Mouse (Mus musculus): Measurements from ENCODE around the gene Igfbp6. TPM values are rescaled to one million over a fixed set of nuclear protein-coding genes. Genes with fewer than 3 reads are reported as not detected.

Igfbp6 gene
- polyA plus RNA-seq, 1 experiment from 2014 or later, result 33.0 TPM

- H3K27ac ChIP-seq (ENCODE audit: low read length), result peak overlapping the region; percentile 58; the same call in 1 of the 2 replicates
- H3K9me3 ChIP-seq (ENCODE audit: low read length), result no peaks in the 10 kb centered on the region
- H3K36me3 ChIP-seq (ENCODE audit: insufficient read depth, low read length), result peaks cover 13% of the 10 kb centered on the region
- H3K9ac ChIP-seq (replicated peaks; ENCODE audit: low read length), result peak overlapping the region; percentile 52
- no peak overlapping the region; the same call in 1 of the 2 replicates for H3K4me2 ChIP-seq (replicated peaks; ENCODE audit: low read depth, low read length)
- peaks cover 17% of the 10 kb centered on the region for H3K4me1 ChIP-seq (ENCODE audit: insufficient read depth, low read length)
- no peaks in the 10 kb centered on the region for H3K27me3 ChIP-seq (ENCODE audit: insufficient read depth, low read length)
- 64% methylated on average over 10 of the region's 10 CpGs for WGBS
- peak overlapping the region; percentile 10 for H3K4me3 ChIP-seq (ENCODE audit: low read length)
- ATAC-seq (ENCODE audit: low FRiP score, low TSS enrichment), result no peak
These were observed 43.9 kb downstream of the Igfbp6 start for GRCm38 (mm10) chr15:102188096-102188495.

- Histone ChIP-seq H3K4me2 (replicated peaks; ENCODE audit: low read depth, low read length) (no peak overlapping the region), H3K9me3 (ENCODE audit: low read length) (no peaks in the 10 kb centered on the region), H3K27me3 (ENCODE audit: insufficient read depth, low read length) (no peaks in the 10 kb centered on the region), H3K4me3 (ENCODE audit: low read length) (peak overlapping the region; percentile 10), H3K36me3 (ENCODE audit: insufficient read depth, low read length) (peaks cover 13% of the 10 kb centered on the region), H3K27ac (ENCODE audit: low read length) (peak overlapping the region; percentile 58; the same call in 1 of the 2 replicates), H3K4me1 (ENCODE audit: insufficient read depth, low read length) (peaks cover 17% of the 10 kb centered on the region), H3K9ac (replicated peaks; ENCODE audit: low read length) (peak overlapping the region; percentile 52)
- ATAC-seq (ENCODE audit: low FRiP score, low TSS enrichment), result peak; percentile 58
- WGBS, result 65% methylated on average over 6 of the region's 6 CpGs
These were observed 44.7 kb downstream of the Igfbp6 start for GRCm38 (mm10) chr15:102188883-102189282.

- peak overlapping the region; percentile 4; the same call in 1 of the 2 replicates for H3K27ac ChIP-seq (ENCODE audit: low read length)
- H3K9me3 ChIP-seq (ENCODE audit: low read length), result no peaks in the 10 kb centered on the region
- H3K9ac ChIP-seq (replicated peaks; ENCODE audit: low read length), result 0 out of 2 replicates have a peak overlapping the region, but pooled peaks have one; percentile 11
- H3K4me3 ChIP-seq (ENCODE audit: low read length), result no peak overlapping the region
- 26% methylated on average over 7 of the region's 7 CpGs for WGBS
- no peaks in the 10 kb centered on the region for H3K27me3 ChIP-seq (ENCODE audit: insufficient read depth, low read length)
- ATAC-seq (ENCODE audit: low FRiP score, low TSS enrichment), result no peak
- no peaks in the 10 kb centered on the region for H3K36me3 ChIP-seq (ENCODE audit: insufficient read depth, low read length)
- H3K4me1 ChIP-seq (ENCODE audit: insufficient read depth, low read length), result peaks cover 17% of the 10 kb centered on the region
- no peak overlapping the region for H3K4me2 ChIP-seq (replicated peaks; ENCODE audit: low read depth, low read length)
These were observed 47.5 kb downstream of the Igfbp6 start for GRCm38 (mm10) chr15:102191699-102192098.

GRCm38 (mm10) chr15:102192271-102192812 lies 48.2 kb downstream of the Igfbp6 start:
- WGBS, result 71% methylated on average over 7 of the region's 7 CpGs

GRCm38 (mm10) chr15:102192820-102193386 lies 48.7 kb downstream of the Igfbp6 start:
- 69% methylated on average over 5 of the region's 5 CpGs for WGBS
- ATAC-seq (ENCODE audit: low FRiP score, low TSS enrichment), result no peak
- Histone ChIP-seq H3K4me2 (replicated peaks; ENCODE audit: low read depth, low read length) (no peak overlapping the region), H3K9ac (replicated peaks; ENCODE audit: low read length) (no peak overlapping the region), H3K4me1 (ENCODE audit: insufficient read depth, low read length) (peaks cover 17% of the 10 kb centered on the region), H3K9me3 (ENCODE audit: low read length) (no peaks in the 10 kb centered on the region), H3K36me3 (ENCODE audit: insufficient read depth, low read length) (no peaks in the 10 kb centered on the region), H3K27me3 (ENCODE audit: insufficient read depth, low read length) (no peaks in the 10 kb centered on the region), H3K27ac (ENCODE audit: low read length) (no peak overlapping the region), H3K4me3 (ENCODE audit: low read length) (no peak overlapping the region)

More at GRCm38 (mm10) chr15:102192271-102192812, 48.2 kb downstream of the Igfbp6 start:
- 0 out of 2 replicates have a peak overlapping the region, but pooled peaks have one; percentile 11 for H3K9ac ChIP-seq (replicated peaks; ENCODE audit: low read length)
- H3K4me3 ChIP-seq (ENCODE audit: low read length), result no peak overlapping the region
- H3K27me3 ChIP-seq (ENCODE audit: insufficient read depth, low read length), result no peaks in the 10 kb centered on the region
- H3K4me2 ChIP-seq (replicated peaks; ENCODE audit: low read depth, low read length), result no peak overlapping the region
- no peak for ATAC-seq (ENCODE audit: low FRiP score, low TSS enrichment)
- H3K27ac ChIP-seq (ENCODE audit: low read length), result 0 out of 2 replicates have a peak overlapping the region, but pooled peaks have one; percentile 4
- peaks cover 17% of the 10 kb centered on the region for H3K4me1 ChIP-seq (ENCODE audit: insufficient read depth, low read length)
- no peaks in the 10 kb centered on the region for H3K36me3 ChIP-seq (ENCODE audit: insufficient read depth, low read length)
- no peaks in the 10 kb centered on the region for H3K9me3 ChIP-seq (ENCODE audit: low read length)

- 92% methylated on average over 4 of the region's 4 CpGs for WGBS
- Histone ChIP-seq H3K4me1 (ENCODE audit: insufficient read depth, low read length) (peaks cover 13% of the 10 kb centered on the region), H3K4me2 (replicated peaks; ENCODE audit: low read depth, low read length) (no peak overlapping the region), H3K9me3 (ENCODE audit: low read length) (no peaks in the 10 kb centered on the region), H3K27ac (ENCODE audit: low read length) (no peak overlapping the region), H3K4me3 (ENCODE audit: low read length) (no peak overlapping the region), H3K9ac (replicated peaks; ENCODE audit: low read length) (no peak overlapping the region), H3K27me3 (ENCODE audit: insufficient read depth, low read length) (no peaks in the 10 kb centered on the region), H3K36me3 (ENCODE audit: insufficient read depth, low read length) (no peaks in the 10 kb centered on the region)
- ATAC-seq (ENCODE audit: low FRiP score, low TSS enrichment), result no peak
These were observed 49.5 kb downstream of the Igfbp6 start for GRCm38 (mm10) chr15:102193652-102194051.

GRCm38 (mm10) chr15:102194439-102194838 lies 50.3 kb downstream of the Igfbp6 start:
- no peak overlapping the region for H3K9ac ChIP-seq (replicated peaks; ENCODE audit: low read length)
- no peaks in the 10 kb centered on the region for H3K27me3 ChIP-seq (ENCODE audit: insufficient read depth, low read length)
- WGBS, result 82% methylated on average over 4 of the region's 4 CpGs

GRCm38 (mm10) chr15:102195373-102195772 lies 51.2 kb downstream of the Igfbp6 start:
- no peaks in the 10 kb centered on the region for H3K9me3 ChIP-seq (ENCODE audit: low read length)
- no peak overlapping the region for H3K9ac ChIP-seq (replicated peaks; ENCODE audit: low read length)
- no peak overlapping the region for H3K4me3 ChIP-seq (ENCODE audit: low read length)
- ATAC-seq (ENCODE audit: low FRiP score, low TSS enrichment), result no peak
- H3K27ac ChIP-seq (ENCODE audit: low read length), result no peak overlapping the region
- H3K4me2 ChIP-seq (replicated peaks; ENCODE audit: low read depth, low read length), result no peak overlapping the region
- 62% methylated on average over 4 of the region's 4 CpGs for WGBS
- H3K27me3 ChIP-seq (ENCODE audit: insufficient read depth, low read length), result no peaks in the 10 kb centered on the region
- no peaks in the 10 kb centered on the region for H3K36me3 ChIP-seq (ENCODE audit: insufficient read depth, low read length)
- peaks cover 10% of the 10 kb centered on the region; the same call in 1 of the 2 replicates for H3K4me1 ChIP-seq (ENCODE audit: insufficient read depth, low read length)

More at GRCm38 (mm10) chr15:102194439-102194838, 50.3 kb downstream of the Igfbp6 start:
- no peaks in the 10 kb centered on the region for H3K9me3 ChIP-seq (ENCODE audit: low read length)
- H3K27ac ChIP-seq (ENCODE audit: low read length), result no peak overlapping the region
- H3K4me3 ChIP-seq (ENCODE audit: low read length), result no peak overlapping the region
- no peaks in the 10 kb centered on the region for H3K36me3 ChIP-seq (ENCODE audit: insufficient read depth, low read length)
- no peak overlapping the region for H3K4me2 ChIP-seq (replicated peaks; ENCODE audit: low read depth, low read length)
- no peak for ATAC-seq (ENCODE audit: low FRiP score, low TSS enrichment)
- H3K4me1 ChIP-seq (ENCODE audit: insufficient read depth, low read length), result peaks cover 10% of the 10 kb centered on the region; the same call in 1 of the 2 replicates

GRCm38 (mm10) chr15:102198841-102199240 lies 54.7 kb downstream of the Igfbp6 start:
- H3K27me3 ChIP-seq (ENCODE audit: insufficient read depth, low read length), result no peaks in the 10 kb centered on the region
- H3K4me2 ChIP-seq (replicated peaks; ENCODE audit: low read depth, low read length), result no peak overlapping the region
- H3K4me3 ChIP-seq (ENCODE audit: low read length), result no peak overlapping the region
- no peaks in the 10 kb centered on the region for H3K9me3 ChIP-seq (ENCODE audit: low read length)
- peaks cover 4% of the 10 kb centered on the region; the same call in 1 of the 2 replicates for H3K4me1 ChIP-seq (ENCODE audit: insufficient read depth, low read length)
- WGBS, result 93% methylated on average over 4 of the region's 4 CpGs
- ATAC-seq (ENCODE audit: low FRiP score, low TSS enrichment), result no peak
- H3K36me3 ChIP-seq (ENCODE audit: insufficient read depth, low read length), result 0 out of 2 replicates have a peak, but pooled peaks cover 4% of the 10 kb centered on the region
- H3K27ac ChIP-seq (ENCODE audit: low read length), result no peak overlapping the region
- H3K9ac ChIP-seq (replicated peaks; ENCODE audit: low read length), result no peak overlapping the region

All from kidney, embryonic 16.5 days (tissue).